Mouse (Mus musculus) intestine, postnatal 0 days (tissue): Measurements from ENCODE around the gene Llph. TPM values are rescaled to one million over a fixed set of nuclear protein-coding genes. Genes with fewer than 3 reads are reported as not detected.

Experiments
- ATAC-seq: fragments of 200-750 bp; cut with Nextera tagmentation; 2 replicates; pipeline ENCODE4 v1.8.0; 2017; ENCODE audit warnings: mild to moderate bottlenecking, moderate TSS enrichment, moderate library complexity
- H3K27ac ChIP-seq: fragments of 300-500 bp; sonication (generic); 2 replicates; pipeline ENCODE4 v1.5.1; 2014; ENCODE audit warnings: mild to moderate bottlenecking, low read depth, low read length, moderate library complexity
- H3K27me3 ChIP-seq: fragments of 300-500 bp; sonication (generic); replicated peaks from 2 replicates; pipeline ENCODE4 v1.6.1; 2014; ENCODE audit warnings: low read length, mixed read lengths; ENCODE audit not compliant: control insufficient read depth, insufficient read depth
- H3K36me3 ChIP-seq: fragments of 300-500 bp; sonication (generic); 2 replicates; pipeline ENCODE4 v1.6.1; 2014; ENCODE audit warnings: mild to moderate bottlenecking, moderate library complexity; ENCODE audit not compliant: control insufficient read depth, insufficient read depth
- H3K4me1 ChIP-seq: fragments of 300-500 bp; sonication (generic); replicated peaks from 2 replicates; pipeline ENCODE4 v1.6.1; 2014; ENCODE audit warnings: antibody characterized with exemption, low read length, mixed read lengths; ENCODE audit not compliant: control insufficient read depth, insufficient read depth
- H3K4me2 ChIP-seq: fragments of 300-500 bp; sonication (generic); replicated peaks from 2 replicates; pipeline ENCODE4 v1.6.1; 2014; ENCODE audit warnings: low read depth, mild to moderate bottlenecking, moderate library complexity
- H3K4me3 ChIP-seq: fragments of 300-500 bp; sonication (generic); 2 replicates; pipeline ENCODE4 v1.5.1; 2014; ENCODE audit warnings: low read depth, low read length
- H3K9ac ChIP-seq: fragments of 300-500 bp; sonication (generic); 2 replicates; pipeline ENCODE4 v1.6.1; 2014; ENCODE audit warnings: mild to moderate bottlenecking, low read depth, low read length
- H3K9me3 ChIP-seq: fragments of 300-500 bp; sonication (generic); 2 replicates; pipeline ENCODE4 v1.6.1; 2016; ENCODE audit warnings: mixed run types; ENCODE audit not compliant: control insufficient read depth
- CTCF ChIP-seq: sonication (generic); IDR thresholded peaks from 2 replicates; pipeline ENCODE4 v1.5.1; 2016; ENCODE audit warnings: low read depth, mild to moderate bottlenecking, control low read depth, antibody characterized with exemption, moderate library complexity
- WGBS: fragments of 180-500 bp; shearing (Covaris S2); extraction: QIAGEN DNeasy Blood & Tissue Kit; methylation state at CpG from one replicate; pipeline ENCODE4 v1.1.7; 2014; 5-methylcytosine and 5-hydroxymethylcytosine counted together
- polyA plus RNA-seq: library from polyadenylated mRNA; unstranded; fragments of >200 nt; fragmentation: Nextera tagmentation; extraction: Ambion mirVana; gene quantifications from 2 replicates; pipeline ENCODE4 v1.2.1, GENCODE M21; 2015

The Llph gene
- polyA plus RNA-seq, 1 experiment from 2014 or later = 40.6 TPM

GRCm38 (mm10) chr10:120269946-120270345 lies 43.1 kb downstream of the Llph start:
- H3K27me3 ChIP-seq = no peaks in the 10 kb centered on the region
- no peak overlapping the region for H3K4me3 ChIP-seq
- no peaks in the 10 kb centered on the region for H3K4me1 ChIP-seq
- no peaks in the 10 kb centered on the region for H3K36me3 ChIP-seq
- no peak overlapping the region for H3K4me2 ChIP-seq
- WGBS = 93% methylated on average over 13 of the region's 13 CpGs
- H3K27ac ChIP-seq = no peak overlapping the region
- H3K9ac ChIP-seq = no peak overlapping the region
- ATAC-seq = no peak
- peak; percentile 25; the same call in 1 of the 2 replicates for TF ChIP-seq CTCF
- H3K9me3 ChIP-seq = no peaks in the 10 kb centered on the region

- no peak overlapping the region for H3K9ac ChIP-seq
- no peak overlapping the region for H3K27ac ChIP-seq
- no peaks in the 10 kb centered on the region for H3K4me1 ChIP-seq
- no peak overlapping the region for H3K4me2 ChIP-seq
- WGBS = 78% methylated on average over 4 of the region's 4 CpGs
- no peak overlapping the region for H3K4me3 ChIP-seq
- no peaks in the 10 kb centered on the region for H3K36me3 ChIP-seq
- no peaks in the 10 kb centered on the region for H3K27me3 ChIP-seq
- no peak for ATAC-seq
- no peaks in the 10 kb centered on the region for H3K9me3 ChIP-seq
- peak; percentile 83 for TF ChIP-seq CTCF
Measured at GRCm38 (mm10) chr10:120270777-120271176, 43.9 kb downstream of the Llph start.

GRCm38 (mm10) chr10:120271318-120271717 lies 44.4 kb downstream of the Llph start:
- Histone ChIP-seq H3K4me2 (no peak overlapping the region), H3K4me3 (no peak overlapping the region), H3K36me3 (no peaks in the 10 kb centered on the region), H3K27me3 (no peaks in the 10 kb centered on the region), H3K4me1 (no peaks in the 10 kb centered on the region), H3K9ac (no peak overlapping the region), H3K9me3 (no peaks in the 10 kb centered on the region), H3K27ac (no peak overlapping the region)
- TF ChIP-seq CTCF = no peak
- ATAC-seq = no peak
- WGBS = 70% methylated on average over 6 of the region's 6 CpGs

GRCm38 (mm10) chr10:120271879-120272269 lies 45.0 kb downstream of the Llph start:
- H3K36me3 ChIP-seq = no peaks in the 10 kb centered on the region
- no peaks in the 10 kb centered on the region for H3K27me3 ChIP-seq
- H3K4me3 ChIP-seq = no peak overlapping the region
- no peak for TF ChIP-seq CTCF
- ATAC-seq = no peak
- no peaks in the 10 kb centered on the region for H3K4me1 ChIP-seq
- no peak overlapping the region for H3K9ac ChIP-seq
- peak overlapping the region; percentile 44 for H3K4me2 ChIP-seq
- H3K9me3 ChIP-seq = no peaks in the 10 kb centered on the region
- H3K27ac ChIP-seq = no peak overlapping the region
- 36% methylated on average over 11 of the region's 11 CpGs for WGBS

- TF ChIP-seq CTCF = 0 out of 2 replicates have a peak, but pooled peaks have one; percentile 3
- ATAC-seq = no peak
- Histone ChIP-seq H3K9me3 (no peaks in the 10 kb centered on the region), H3K27me3 (no peaks in the 10 kb centered on the region), H3K4me1 (no peaks in the 10 kb centered on the region), H3K4me2 (peak overlapping the region; percentile 44), H3K27ac (no peak overlapping the region), H3K4me3 (no peak overlapping the region), H3K9ac (no peak overlapping the region), H3K36me3 (no peaks in the 10 kb centered on the region)
- 24% methylated on average over 19 of the region's 19 CpGs for WGBS
Measured at GRCm38 (mm10) chr10:120272270-120272883, 45.5 kb downstream of the Llph start.

- no peaks in the 10 kb centered on the region for H3K9me3 ChIP-seq
- no peak for ATAC-seq
- no peaks in the 10 kb centered on the region for H3K4me1 ChIP-seq
- no peak overlapping the region for H3K4me3 ChIP-seq
- no peak overlapping the region for H3K27ac ChIP-seq
- H3K9ac ChIP-seq = no peak overlapping the region
- H3K36me3 ChIP-seq = no peaks in the 10 kb centered on the region
- no peak for TF ChIP-seq CTCF
- 84% methylated on average over 7 of the region's 7 CpGs for WGBS
- no peaks in the 10 kb centered on the region for H3K27me3 ChIP-seq
- no peak overlapping the region for H3K4me2 ChIP-seq
Measured at GRCm38 (mm10) chr10:120273335-120273734, 46.5 kb downstream of the Llph start.
